Mouse (Mus musculus): ENCODE data around the gene H2bfm.
"Not testable (repeated sequence)": the region's sequence is repeated elsewhere in the genome, so short reads cannot be mapped to it uniquely, and the experiment has no call there.

Gene H2bfm

GRCm38 (mm10) chrX:136927031-136927430 lies at the start of gene H2bfm:
H2bfm (plus strand) TSS chrX:136927325.
- DNase-seq (ENCODE audit: extremely low spot score, low read depth, low spot score), result no peak

DNA sequence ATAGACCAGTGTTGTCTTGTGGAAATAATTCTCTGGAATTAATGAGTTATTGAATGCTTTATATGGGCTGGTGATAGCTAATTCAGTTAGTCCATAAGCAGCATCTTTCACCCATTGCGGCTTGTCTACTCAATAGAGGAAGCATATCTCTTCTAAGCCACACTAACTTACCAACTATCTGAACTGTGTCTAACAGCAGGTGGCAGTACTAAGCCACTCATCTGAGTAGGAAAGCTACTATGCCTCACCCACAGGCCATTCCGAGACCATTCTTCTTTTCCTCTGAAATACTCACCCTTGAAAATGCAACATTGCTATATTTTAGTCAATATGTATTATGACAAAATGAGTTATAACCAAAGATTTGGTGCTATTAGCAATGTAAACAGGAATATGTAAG lies 31.4 kb upstream of the H2bfm start:
- no peak for DNase-seq (ENCODE audit: extremely low spot score, low read depth, low spot score)

DNA sequence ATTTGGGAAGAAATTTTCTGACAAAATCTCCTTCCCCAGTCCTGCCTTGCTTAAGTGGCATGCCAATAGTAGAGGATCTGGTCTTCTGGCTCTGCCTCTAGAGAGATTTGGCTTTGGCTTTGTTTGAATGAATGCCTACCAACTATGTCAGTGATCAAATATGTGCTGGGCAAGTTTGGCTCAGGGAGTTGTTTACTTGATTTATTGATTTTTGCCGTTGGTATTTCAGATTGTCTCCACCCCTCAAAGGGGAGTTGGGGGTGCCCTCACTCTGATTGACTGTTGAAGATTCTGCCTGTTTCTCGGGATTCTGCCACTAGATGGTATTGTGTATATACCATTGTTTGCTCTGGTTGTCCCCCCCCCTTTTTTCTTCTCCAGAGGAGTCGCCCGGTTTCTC lies 22.8 kb upstream of the H2bfm start:
- no peak for DNase-seq (ENCODE audit: extremely low spot score, low read depth, low spot score)

- DNase-seq (ENCODE audit: extremely low spot score, low read depth, low spot score), result no peak
Measured at GRCm38 (mm10) chrX:136925863-136926262, 1.3 kb upstream of the H2bfm start.

DNA sequence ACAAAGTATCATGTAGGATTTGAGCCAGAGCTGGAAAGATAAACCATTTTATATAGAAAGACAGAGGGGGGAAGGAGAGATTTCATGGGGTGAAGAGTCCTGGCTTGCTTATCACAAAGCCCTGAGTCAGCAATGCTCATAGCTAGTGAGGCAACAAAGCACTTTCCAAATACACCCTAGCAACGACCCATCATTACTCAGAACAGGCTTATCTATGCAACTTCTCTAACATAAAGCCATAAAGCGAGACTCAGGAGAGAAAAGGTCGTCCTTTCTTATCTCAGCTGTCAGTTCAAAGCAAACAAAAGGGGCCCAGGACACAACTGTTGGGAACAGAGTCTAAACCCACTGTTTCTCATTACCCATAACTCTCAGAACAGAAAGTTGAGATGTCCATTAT lies 10.9 kb downstream of the H2bfm start:
- no peak for DNase-seq (ENCODE audit: extremely low spot score, low read depth, low spot score)

- not testable (repeated sequence) for DNase-seq (ENCODE audit: extremely low spot score, low read depth, low spot score)
Measured at GRCm38 (mm10) chrX:136957583-136958279, 30.6 kb downstream of the H2bfm start.

DNA sequence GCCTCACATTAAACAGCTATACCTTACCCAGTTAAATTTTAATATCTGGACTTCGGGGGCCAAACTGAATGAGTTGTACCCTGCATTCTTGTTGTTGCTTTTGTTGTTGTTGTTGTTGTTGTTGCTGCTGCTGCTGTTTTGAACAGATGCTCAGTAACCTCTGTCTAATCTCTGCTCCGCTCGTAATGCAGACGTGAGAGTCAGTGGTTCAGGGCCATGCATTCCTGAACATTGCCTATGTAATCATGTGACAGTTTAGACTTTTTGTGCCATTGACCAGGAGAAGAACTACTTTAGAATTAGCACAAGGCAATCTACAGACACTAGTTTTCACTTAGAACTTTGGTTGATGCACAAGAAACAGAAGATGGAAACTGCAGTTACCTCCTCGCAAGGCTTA lies 31.2 kb downstream of the H2bfm start:
- not testable (repeated sequence) for DNase-seq (ENCODE audit: extremely low spot score, low read depth, low spot score)

DNA sequence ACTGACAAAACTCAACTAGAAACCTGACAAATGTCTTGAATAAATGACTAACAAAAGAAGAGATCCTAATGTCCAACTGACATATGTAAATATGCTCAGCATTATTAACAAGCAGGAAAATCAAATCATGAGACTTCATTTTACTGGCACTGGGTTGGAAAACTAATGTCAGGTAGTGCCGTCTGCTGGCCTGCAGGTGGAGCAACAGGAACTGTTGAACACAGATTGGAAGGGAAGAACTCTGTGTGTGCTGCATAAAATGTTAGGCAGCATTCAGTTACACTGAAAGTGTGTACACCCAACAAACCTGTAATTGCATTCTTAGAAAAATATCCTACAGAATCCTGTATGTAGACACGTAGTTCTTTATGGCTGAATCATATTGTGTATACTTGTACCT lies 32.6 kb downstream of the H2bfm start:
- DNase-seq (ENCODE audit: extremely low spot score, low read depth, low spot score), result no peak

- not testable (repeated sequence) for DNase-seq (ENCODE audit: extremely low spot score, low read depth, low spot score)
Measured at GRCm38 (mm10) chrX:136975397-136975796, 48.3 kb downstream of the H2bfm start, which contains the start of gene Tmsb15b2. Tmsb15b2 (minus strand) TSS chrX:136975497.

DNA sequence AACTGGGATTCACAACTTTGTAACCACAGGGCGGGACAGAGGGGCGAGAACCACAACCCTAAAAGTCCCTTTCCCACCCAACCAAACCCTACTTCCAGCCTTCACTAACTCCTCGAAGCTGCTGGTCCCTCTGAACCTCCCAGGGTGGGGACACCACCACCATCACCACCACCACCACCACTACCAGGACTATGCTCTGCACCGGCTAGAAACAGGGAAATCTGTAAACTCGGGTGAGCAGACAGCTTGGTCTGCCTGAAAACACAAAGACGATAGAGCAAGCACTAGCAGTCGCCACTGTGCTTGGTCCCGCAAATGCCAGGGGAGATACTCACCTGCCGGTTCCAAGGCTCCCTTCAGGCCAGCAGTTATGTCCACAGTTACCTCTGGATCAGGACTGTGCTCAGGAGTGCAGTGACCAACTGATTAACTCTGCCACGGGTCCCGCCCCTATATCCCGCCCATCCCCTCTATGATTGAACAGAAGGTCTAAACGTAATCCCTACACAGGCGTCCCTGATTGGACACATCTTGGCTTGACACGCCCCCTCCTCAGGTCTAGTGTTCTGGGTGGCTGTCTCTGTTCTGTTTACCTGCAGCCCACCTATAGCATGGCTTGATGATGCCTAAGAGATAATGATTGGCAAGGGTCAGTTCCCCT lies 49.4 kb downstream of the H2bfm start, which contains the start of the genes Tmsb15l and Tmsb15b1:
Gene Tmsb15l, minus strand, starts transcription at position 446 of the 661 bp plus-strand sequence.
Gene Tmsb15b1, minus strand, starts transcription at position 451 of the 661 bp plus-strand sequence.
- DNase-seq (ENCODE audit: extremely low spot score, low read depth, low spot score), result peak; percentile 10
